ENCODE assay signal across 8 mouse cellular contexts in genomic region chr8:126825877-126826276, GRCm38 (mm10).
DNase-seq lines count a peak whose midpoint lies in the region; ATAC-seq and TF ChIP-seq lines count a peak whose summit lies in the region.

No protein-coding gene starts in this region.

- peak; percentile 47; the same call in 1 of the 2 replicates for ATAC-seq in heart, postnatal 0 days (ENCODE audit: insufficient read depth, low read depth)
- ATAC-seq in midbrain, postnatal 0 days (ENCODE audit: low FRiP score), result peak; percentile 61; the same call in 1 of the 2 replicates

- H3K27ac ChIP-seq in brown adipose tissue, adult 24 weeks (replicated peaks; ENCODE audit: low read depth, low read length), result peak overlapping the region; percentile 90
- H3K27ac ChIP-seq in heart, postnatal 0 days (ENCODE audit: low read depth), result peak overlapping the region; percentile 94
- H3K27ac ChIP-seq in midbrain, postnatal 0 days (ENCODE audit: low read depth, low read length), result peak overlapping the region; percentile 91

- no peak for TF ChIP-seq EP300 in heart, postnatal 0 days (IDR thresholded peaks at IDR 0.05; ENCODE audit: low read depth)

- H3K9ac ChIP-seq in heart, postnatal 0 days (replicated peaks; ENCODE audit: low read depth, low read length), result 0 out of 2 replicates have a peak overlapping the region, but pooled peaks have one; percentile 18
- H3K9ac ChIP-seq in midbrain, postnatal 0 days (replicated peaks; ENCODE audit: low read length, poor library complexity, severe bottlenecking), result peak overlapping the region; percentile 48

- no peaks in the 10 kb centered on the region for H3K36me3 ChIP-seq in heart, postnatal 0 days (replicated peaks; ENCODE audit: control insufficient read depth, insufficient read depth, low read length)
- no peaks in the 10 kb centered on the region for H3K36me3 ChIP-seq in midbrain, postnatal 0 days (ENCODE audit: insufficient read depth, low read length)

- no peaks in the 10 kb centered on the region for H3K27me3 ChIP-seq in heart, postnatal 0 days (ENCODE audit: control insufficient read depth, insufficient read depth, low read length)
- H3K27me3 ChIP-seq in midbrain, postnatal 0 days (ENCODE audit: insufficient read depth, low read length), result no peaks in the 10 kb centered on the region

- WGBS in heart, postnatal 0 days, result 32% methylated on average over 3 of the region's 3 CpGs
- 15% methylated on average over 3 of the region's 3 CpGs for WGBS in midbrain, postnatal 0 days

- H3K4me3 ChIP-seq in brown adipose tissue, adult 24 weeks (ENCODE audit: insufficient read depth, low read depth, low read length), result no peak overlapping the region
- no peak overlapping the region for H3K4me3 ChIP-seq in heart, postnatal 0 days (ENCODE audit: low read depth, low read length)
- no peak overlapping the region for H3K4me3 ChIP-seq in midbrain, postnatal 0 days (ENCODE audit: low read depth, low read length)

- no peak overlapping the region for H3K4me2 ChIP-seq in heart, postnatal 0 days (ENCODE audit: low read depth, low read length)
- H3K4me2 ChIP-seq in midbrain, postnatal 0 days (ENCODE audit: low read depth, low read length, poor library complexity, severe bottlenecking), result no peak overlapping the region

- no peaks in the 10 kb centered on the region for H3K9me3 ChIP-seq in heart, postnatal 0 days (replicated peaks; ENCODE audit: control insufficient read depth, low read length)
- no peaks in the 10 kb centered on the region for H3K9me3 ChIP-seq in midbrain, postnatal 0 days (ENCODE audit: low read length)

- no peak for TF ChIP-seq CTCF in heart, postnatal 0 days (IDR thresholded peaks at IDR 0.05; ENCODE audit: low read depth)
- no peak for TF ChIP-seq CTCF in midbrain, postnatal 0 days (IDR thresholded peaks at IDR 0.05)

- peak; percentile 79 for DNase-seq in adrenal gland, postnatal 10 days
- DNase-seq in adrenal gland, postnatal 4 days (ENCODE audit: low spot score in 2 of 2), result no peak
- DNase-seq in heart, postnatal 0 days (ENCODE audit: low spot score), result peak; percentile 46
- peak; percentile 82 to 89 for DNase-seq in kidney, postnatal 36 days
- peak; percentile 58 for DNase-seq in midbrain, postnatal 0 days (ENCODE audit: low spot score)
- no peak for DNase-seq in layer of hippocampus, adult 11-12 months (ENCODE audit: low spot score)
- DNase-seq in right cerebral cortex, postnatal 14 days, result no peak

- H3K4me1 ChIP-seq in brown adipose tissue, adult 24 weeks (ENCODE audit: control insufficient read depth, insufficient read depth, insufficient read length, low read length), result peaks cover 40% of the 10 kb centered on the region
- peaks cover 62% of the 10 kb centered on the region for H3K4me1 ChIP-seq in heart, postnatal 0 days (ENCODE audit: control insufficient read depth, insufficient read depth)
- H3K4me1 ChIP-seq in midbrain, postnatal 0 days (ENCODE audit: insufficient read depth, low read length), result peaks cover 19% of the 10 kb centered on the region; the same call in 1 of the 2 replicates

Comparison
In these comparisons a context has a peak if more than half of its experiments do, and no peak if none do; other contexts are left out.
1. DNase-seq: peak in adrenal gland, postnatal 10 days (single experiment), heart, postnatal 0 days (single experiment), kidney, postnatal 36 days (2 of 2) and midbrain, postnatal 0 days (single experiment); none in adrenal gland, postnatal 4 days (0 of 2), layer of hippocampus, adult 11-12 months (single experiment) and right cerebral cortex, postnatal 14 days (single experiment).
2. Peak in every context shown above with its lines, with median percentiles within 50 percentile points of each other: H3K27ac ChIP-seq.